14 mouse cellular contexts compared by ENCODE assay signal in the genomic region with DNA sequence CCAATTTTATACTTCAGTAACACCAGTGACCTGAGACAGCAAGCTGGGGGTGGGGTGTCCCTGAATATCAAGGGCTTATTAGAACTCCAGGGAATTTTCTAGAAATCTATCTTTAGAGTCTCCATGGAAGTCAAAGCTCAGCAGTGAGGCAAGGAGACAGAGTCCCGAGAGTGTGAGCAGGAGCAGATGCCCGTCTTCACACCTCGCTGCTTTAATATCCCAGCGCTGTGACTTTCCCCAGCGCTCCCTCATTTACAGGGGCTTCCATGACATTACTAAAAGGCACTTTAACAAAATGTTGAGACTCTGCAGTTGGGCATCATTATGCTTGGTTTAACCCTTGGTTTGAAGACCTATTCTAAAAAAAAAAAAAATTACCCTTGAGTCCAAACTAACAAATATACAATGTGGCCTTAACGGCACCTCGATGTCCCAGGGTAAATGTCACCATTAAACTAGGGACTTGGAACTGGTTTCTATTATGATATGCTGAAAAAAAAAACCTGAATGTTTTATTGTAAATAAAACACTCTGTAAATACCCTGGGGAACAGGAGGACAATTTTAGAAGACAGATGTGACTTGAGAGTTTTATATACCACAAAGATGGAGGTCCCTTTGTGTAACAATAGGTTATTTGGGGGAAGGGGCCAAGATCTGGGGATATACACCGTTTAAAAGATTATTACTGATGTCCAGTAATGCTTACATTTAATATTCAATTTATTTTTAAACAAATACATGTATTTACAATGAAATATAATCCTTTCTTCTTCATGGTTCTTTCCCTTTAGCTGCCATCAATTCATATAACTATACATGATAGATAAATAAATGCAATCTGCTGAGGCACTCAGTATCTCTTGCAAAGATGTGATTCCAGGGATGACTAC.
"Had no signal": no experiment of that assay in that cellular context is flagged by ENCODE, and none has a peak within 500 bp of the region (broad histone marks: within the 10 kb centered on the region; RNA-seq: fewer than 3 reads in every experiment).

No protein-coding gene starts in this region.

- H3K27ac ChIP-seq: kidney, embryonic 15.5 days; left cerebral cortex, adult 2 months; limb, embryonic 15.5 days; midbrain, embryonic 13.5 days; neural tube, embryonic 12.5 days had no signal

- H3K9me3 ChIP-seq: kidney, embryonic 15.5 days; limb, embryonic 15.5 days; liver, embryonic 13.5 days; midbrain, embryonic 13.5 days; neural tube, embryonic 12.5 days had no signal

- H3K27me3 ChIP-seq: kidney, embryonic 15.5 days; limb, embryonic 15.5 days; liver, embryonic 13.5 days; midbrain, embryonic 13.5 days; neural tube, embryonic 12.5 days had no signal

- H3K4me3 ChIP-seq: kidney, embryonic 15.5 days; left cerebral cortex, adult 2 months; limb, embryonic 15.5 days; liver, embryonic 13.5 days; midbrain, embryonic 13.5 days; myocyte; neural tube, embryonic 12.5 days had no signal

- H3K4me2 ChIP-seq: kidney, embryonic 15.5 days; limb, embryonic 15.5 days; liver, embryonic 13.5 days; midbrain, embryonic 13.5 days; neural tube, embryonic 12.5 days had no signal

- H3K4me1 ChIP-seq: neural tube, embryonic 12.5 days had no signal

- ATAC-seq: liver, postnatal 0 days; midbrain, embryonic 13.5 days had no signal

- DNase-seq: kidney, adult 18-20 months; kidney, postnatal 14 days; liver, embryonic 13.5 days; liver, postnatal 0 days; right cerebral cortex, postnatal 4 days; spleen, adult 18-20 months; thymus, adult 2 months; thymus, postnatal 25 days had no signal

- H3K9ac ChIP-seq: kidney, embryonic 15.5 days; limb, embryonic 15.5 days; liver, embryonic 13.5 days; liver, postnatal 0 days; midbrain, embryonic 13.5 days; neural tube, embryonic 12.5 days had no signal

- H3K36me3 ChIP-seq: kidney, embryonic 15.5 days; limb, embryonic 15.5 days; liver, embryonic 13.5 days; midbrain, embryonic 13.5 days; neural tube, embryonic 12.5 days had no signal
